Mouse (Mus musculus): Measurements from ENCODE around the gene Fbxl22.
A peak's percentile ranks its signal among the peaks of the same experiment; 100 is the strongest.

The Fbxl22 gene

GRCm38 (mm10) chr9:66506424-66506823, 8.0 kb downstream of the Fbxl22 start:
- DNase-seq (ENCODE audit: low spot score): no peak

- no peak for DNase-seq (ENCODE audit: low spot score)
These were observed 8.4 kb downstream of the Fbxl22 start for GRCm38 (mm10) chr9:66506011-66506410.

- DNase-seq (ENCODE audit: low spot score): no peak
These were observed 9.1 kb downstream of the Fbxl22 start for GRCm38 (mm10) chr9:66505141-66505917.

- no peak for DNase-seq (ENCODE audit: low spot score)
These were observed 9.9 kb downstream of the Fbxl22 start for GRCm38 (mm10) chr9:66504518-66504917.

GRCm38 (mm10) chr9:66503879-66504411, 10.4 kb downstream of the Fbxl22 start:
- DNase-seq (ENCODE audit: low spot score): no peak

- DNase-seq (ENCODE audit: low spot score): no peak
These were observed 13.1 kb downstream of the Fbxl22 start for GRCm38 (mm10) chr9:66501248-66501647.

GRCm38 (mm10) chr9:66493992-66494391, 20.4 kb downstream of the Fbxl22 start:
- no peak for DNase-seq (ENCODE audit: low spot score)

GRCm38 (mm10) chr9:66492361-66492760, 22.0 kb downstream of the Fbxl22 start:
- DNase-seq (ENCODE audit: low spot score): no peak

- DNase-seq (ENCODE audit: low spot score): no peak
These were observed 25.6 kb downstream of the Fbxl22 start for GRCm38 (mm10) chr9:66488786-66489185.

GRCm38 (mm10) chr9:66483429-66483828, 31.0 kb downstream of the Fbxl22 start:
- no peak for DNase-seq (ENCODE audit: low spot score)

- no peak for DNase-seq (ENCODE audit: low spot score)
These were observed 36.6 kb downstream of the Fbxl22 start for GRCm38 (mm10) chr9:66477785-66478184.

- DNase-seq (ENCODE audit: low spot score): peak; percentile 25
These were observed 49.3 kb downstream of the Fbxl22 start for GRCm38 (mm10) chr9:66465087-66465486.

Data from MN1 (cell line).